Mouse (Mus musculus): ENCODE data around the gene Me3. TPM values are rescaled to one million over a fixed set of nuclear protein-coding genes. Genes with fewer than 3 reads are reported as not detected.

Me3 gene
- 2.9 TPM for polyA plus RNA-seq (2015; fragmentation: Illumina TruSeq; extraction: RNeasy Lipid Tissue Mini Kit (QIAGEN cat#74804); ENCODE audit: insufficient read depth, low read depth, low replicate concordance)

GRCm38 (mm10) chr7:89632342-89633251 is at the start of gene Me3:
Gene Me3 (plus strand): TSS chr7:89632392.

GRCm38 (mm10) chr7:89903442-89904343 is 271.5 kb downstream of the Me3 start, which contains the start of gene Ccdc81:
Gene Ccdc81 (minus strand): TSS chr7:89903629.

Other genes with a start within 250 kb of the Me3 start
- 5.9 TPM for gene Tmem135, start 228.2 kb upstream of the Me3 start, polyA plus RNA-seq (2015; fragmentation: Illumina TruSeq; extraction: RNeasy Lipid Tissue Mini Kit (QIAGEN cat#74804); ENCODE audit: insufficient read depth, low read depth, low replicate concordance)
- gene Fzd4, start 228.0 kb upstream of the Me3 start, polyA plus RNA-seq (2015; fragmentation: Illumina TruSeq; extraction: RNeasy Lipid Tissue Mini Kit (QIAGEN cat#74804); ENCODE audit: insufficient read depth, low read depth, low replicate concordance), result 11.3 TPM
- gene Prss23, start 105.2 kb upstream of the Me3 start, polyA plus RNA-seq (2015; fragmentation: Illumina TruSeq; extraction: RNeasy Lipid Tissue Mini Kit (QIAGEN cat#74804); ENCODE audit: insufficient read depth, low read depth, low replicate concordance), result 41.7 TPM

Data from pancreas, adult 10 weeks (tissue).